20 mouse cellular contexts compared by ENCODE assay signal in the genomic region with DNA sequence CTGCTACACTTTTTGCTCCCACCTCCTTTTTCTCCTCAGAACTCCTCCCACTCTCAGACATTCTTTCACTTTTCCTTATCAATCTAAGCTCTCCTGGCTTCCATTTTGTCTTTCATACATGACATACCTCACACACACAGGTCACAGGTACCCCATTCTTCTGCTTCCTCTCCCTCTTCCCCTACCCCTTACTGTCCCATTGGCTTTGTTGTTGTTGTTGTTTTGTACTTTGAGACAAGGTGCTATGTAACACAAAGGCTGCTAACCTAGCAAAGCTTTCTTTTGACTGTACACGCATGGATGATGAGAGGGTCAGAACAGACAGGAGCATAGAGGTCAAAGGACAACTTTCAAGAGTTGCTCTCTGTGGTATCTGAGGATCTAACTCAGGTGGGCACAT. TPM values are rescaled to one million over a fixed set of nuclear protein-coding genes. Genes with fewer than 3 reads are reported as not detected.
"Had no signal": no experiment of that assay in that cellular context is flagged by ENCODE, and none has a peak within 500 bp of the region (broad histone marks: within the 10 kb centered on the region; RNA-seq: fewer than 3 reads in every experiment).

No protein-coding gene starts in this region.

- H3K9me3 ChIP-seq: midbrain, embryonic 10.5 days; midbrain, embryonic 12.5 days; neural tube, embryonic 13.5 days; neural tube, embryonic 15.5 days had no signal

- H3K9ac ChIP-seq: lung, embryonic 14.5 days; midbrain, embryonic 12.5 days; neural tube, embryonic 13.5 days; neural tube, embryonic 15.5 days had no signal

- H3K36me3 ChIP-seq: neural tube, embryonic 15.5 days had no signal

- H3K4me2 ChIP-seq: lung, embryonic 14.5 days; midbrain, embryonic 12.5 days; neural tube, embryonic 13.5 days; neural tube, embryonic 15.5 days had no signal

- H3K4me3 ChIP-seq: midbrain, embryonic 10.5 days; midbrain, embryonic 12.5 days; myocyte; neural tube, embryonic 13.5 days; neural tube, embryonic 15.5 days had no signal

- ATAC-seq: midbrain, embryonic 16.5 days had no signal

- H3K27me3 ChIP-seq: midbrain, embryonic 12.5 days; neural tube, embryonic 13.5 days; neural tube, embryonic 15.5 days had no signal

- DNase-seq: lung, adult 18-20 months; lung, embryonic 14.5 days; lung, postnatal 10 days; lung, postnatal 4 days; midbrain, embryonic 14.5 days; retina, postnatal 1 day; right cerebral cortex, adult 18-20 months; right cerebral cortex, postnatal 25 days; right cerebral cortex, postnatal 4 days; spleen, adult 18-20 months; thymus, adult 18-20 months had no signal

- H3K27ac ChIP-seq: midbrain, embryonic 10.5 days; midbrain, embryonic 12.5 days; neural tube, embryonic 13.5 days; neural tube, embryonic 15.5 days had no signal

RNA-seq across cellular contexts. Expression of a gene that starts 59.1 kb away (rescaled TPM):
- total RNA-seq: megakaryocyte, adult 5-6 weeks; megakaryocyte-erythroid progenitor cell, adult 5-6 weeks had no signal
- polyA plus RNA-seq: midbrain, embryonic 14.5 days; myocyte; neural tube, embryonic 13.5 days; thymus, postnatal 0 days had no signal
